Mouse (Mus musculus): ENCODE data around the gene Fam155a.

The Fam155a gene

DNA sequence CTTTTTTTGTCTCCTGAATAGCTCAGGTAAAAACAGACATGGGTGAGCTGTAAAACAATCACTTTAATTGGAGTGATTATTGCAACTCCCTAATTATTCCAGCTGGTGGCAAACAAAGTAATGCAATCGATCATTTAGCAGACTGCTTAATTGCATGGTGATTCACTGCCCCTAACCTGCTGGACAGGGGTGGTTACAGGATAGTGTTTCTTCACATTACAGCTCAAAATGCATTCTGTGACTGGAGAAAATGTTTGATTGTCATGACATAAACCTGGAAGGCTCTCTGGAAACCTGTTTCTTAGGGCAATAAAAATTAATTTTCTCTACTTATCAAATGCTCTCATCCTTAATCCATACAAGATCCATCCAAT is 276.7 kb downstream of the Fam155a start:
- no peak for DNase-seq (ENCODE audit: low read depth in 2 of 2, low spot score in 2 of 2)

DNA sequence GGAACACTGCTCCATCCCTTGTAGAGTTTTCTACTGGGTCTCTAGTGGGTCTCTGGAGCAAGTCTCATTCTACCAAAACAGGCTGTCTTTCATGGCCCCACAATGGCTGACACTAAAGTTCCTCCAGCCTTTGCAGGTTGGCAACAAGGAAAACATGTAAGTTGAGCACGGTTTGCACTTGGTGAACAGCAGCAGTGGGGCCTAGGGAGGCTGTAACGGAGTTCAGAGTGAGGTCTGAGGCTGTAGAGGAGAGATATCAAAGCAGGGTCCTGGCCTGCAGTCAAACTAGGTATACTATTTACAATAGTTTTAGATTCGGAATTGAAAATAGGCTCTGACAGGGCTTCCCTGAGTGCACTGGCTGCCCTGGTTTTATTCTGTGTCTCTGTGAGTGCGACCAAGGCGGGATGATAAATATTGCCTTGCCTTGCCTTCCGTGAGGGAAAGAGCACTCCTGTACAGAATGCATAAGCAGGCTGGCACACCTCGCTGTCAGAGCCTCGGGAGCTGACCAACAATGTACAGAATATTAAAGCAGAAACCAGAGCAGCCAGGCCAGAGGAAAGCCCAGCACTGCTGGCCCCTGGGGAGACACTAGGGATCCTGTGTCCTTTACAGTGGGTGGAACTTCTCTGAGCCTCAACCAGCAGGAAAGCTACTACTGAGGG is 277.3 kb downstream of the Fam155a start:
- no peak for DNase-seq (ENCODE audit: low read depth in 2 of 2, low spot score in 2 of 2)

DNA sequence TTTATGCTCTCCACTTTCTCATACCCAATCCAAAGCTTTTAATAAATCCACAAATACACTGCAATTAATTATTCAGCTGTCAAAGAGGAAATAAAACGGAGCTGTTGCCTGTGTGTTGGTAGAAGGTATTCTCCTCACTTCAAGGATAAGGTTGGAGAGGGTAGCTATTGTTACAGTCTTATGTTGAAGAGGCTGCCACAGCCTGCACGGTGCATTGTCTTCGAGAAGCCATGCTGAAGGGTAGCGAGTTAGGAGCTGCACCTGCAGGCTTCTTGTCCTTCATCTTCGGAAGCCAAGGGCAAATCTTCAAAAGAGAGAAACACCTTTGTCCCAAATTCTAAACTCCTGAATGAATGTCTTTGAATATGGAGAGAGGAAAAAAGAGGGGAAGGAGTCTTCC is 288.4 kb downstream of the Fam155a start:
- no peak for DNase-seq (ENCODE audit: low read depth in 2 of 2, low spot score in 2 of 2)

DNA sequence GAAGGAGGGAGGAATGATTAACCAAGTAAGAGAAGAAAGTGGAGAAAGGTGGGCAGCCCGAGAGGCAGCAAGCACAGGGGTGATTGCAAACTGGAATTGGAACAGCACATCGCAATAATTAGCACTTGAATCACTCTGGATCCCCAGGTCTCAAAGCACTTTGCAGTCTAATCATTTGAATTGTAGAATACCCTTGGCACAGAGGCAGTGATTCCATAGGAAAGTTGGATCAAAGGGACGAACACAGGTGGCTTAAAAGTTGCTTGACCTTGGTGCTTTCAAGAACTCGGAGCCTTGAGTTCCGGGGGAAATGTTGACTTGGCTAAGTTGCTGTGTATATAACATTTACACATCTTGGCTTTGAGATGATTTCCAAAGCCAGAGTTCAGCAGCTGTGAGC is 299.7 kb downstream of the Fam155a start:
- DNase-seq (ENCODE audit: low read depth in 2 of 2, low spot score in 2 of 2) = no peak

DNA sequence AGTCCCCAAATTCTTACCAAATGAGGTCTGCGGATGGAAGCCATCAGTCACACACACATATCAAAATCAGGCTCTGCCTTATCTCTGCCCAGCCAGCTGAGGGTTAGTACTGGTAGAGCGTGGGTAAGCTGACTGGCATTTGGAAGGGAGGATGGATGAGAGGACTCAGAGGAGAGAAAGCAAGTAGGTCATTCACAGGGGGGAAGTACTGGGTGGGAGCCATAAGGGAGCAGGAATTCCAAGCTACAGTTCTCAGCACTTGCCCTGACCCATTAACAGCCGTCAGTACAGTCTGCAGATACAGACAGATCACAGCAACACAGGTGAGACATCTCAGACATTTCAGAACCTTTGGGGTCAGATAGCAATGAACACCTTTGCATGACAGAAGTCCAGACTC is 300.8 kb downstream of the Fam155a start:
- DNase-seq (ENCODE audit: low read depth in 2 of 2, low spot score in 2 of 2) = no peak

DNA sequence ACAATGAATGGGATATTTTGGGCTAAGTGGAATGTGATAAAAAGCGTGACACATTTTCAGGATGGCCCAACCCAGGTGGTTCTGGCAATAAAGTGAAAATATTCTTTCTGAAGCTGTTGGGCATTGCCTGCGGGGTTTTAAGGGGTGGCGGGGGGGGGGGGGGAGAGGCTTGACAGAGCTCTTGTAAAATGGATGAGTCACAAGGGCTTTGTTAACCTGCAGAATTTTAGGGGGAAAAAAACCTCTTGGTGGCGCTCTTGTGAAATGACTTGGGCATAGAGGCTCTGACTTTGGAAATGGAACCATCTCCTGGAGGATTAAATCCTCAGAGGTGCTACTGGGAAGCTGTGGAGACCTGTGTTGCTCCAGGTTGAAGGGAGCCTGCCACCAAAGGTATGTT is 309.9 kb downstream of the Fam155a start:
- no peak for DNase-seq (ENCODE audit: low read depth in 2 of 2, low spot score in 2 of 2)

DNA sequence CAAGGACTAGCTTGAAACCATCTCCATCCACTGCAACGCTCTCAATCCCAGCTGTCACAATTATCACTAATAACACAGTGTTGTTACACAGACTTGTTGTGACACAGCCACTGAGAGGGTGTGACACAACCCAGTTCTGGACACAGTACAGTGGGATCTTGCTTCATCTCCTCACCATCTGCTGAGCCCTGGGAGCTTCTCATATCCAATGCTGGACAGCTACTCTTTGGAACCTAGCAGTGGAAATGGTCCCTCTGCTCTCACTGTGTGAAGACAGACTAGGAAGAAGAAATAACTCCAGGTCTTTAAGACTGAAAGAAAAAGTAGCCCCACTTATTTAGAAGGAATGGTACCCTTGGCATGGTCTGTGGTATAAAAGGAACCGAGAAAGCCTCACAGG is 310.3 kb downstream of the Fam155a start:
- DNase-seq (ENCODE audit: low read depth in 2 of 2, low spot score in 2 of 2) = no peak

DNA sequence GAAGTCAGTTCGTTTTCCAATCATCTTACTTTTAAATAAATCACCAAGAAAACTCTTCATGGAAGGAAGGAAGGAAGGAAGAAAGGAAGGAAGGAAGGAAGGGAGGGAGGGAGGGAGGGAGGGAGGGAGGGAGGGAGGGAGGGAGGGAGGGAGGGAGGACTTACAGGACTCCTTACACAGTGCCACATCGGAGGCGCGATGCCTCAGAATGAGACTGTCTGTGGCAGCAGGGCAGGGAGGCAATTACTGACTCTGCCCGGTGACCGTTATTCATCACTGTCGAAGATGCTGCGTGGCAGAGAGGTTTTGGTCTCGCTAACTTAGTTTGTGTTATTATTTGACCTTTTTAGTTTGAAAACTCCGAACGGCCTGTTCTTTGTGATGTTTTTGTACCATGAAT is 312.3 kb downstream of the Fam155a start:
- no peak for DNase-seq (ENCODE audit: low read depth in 2 of 2, low spot score in 2 of 2)

DNA sequence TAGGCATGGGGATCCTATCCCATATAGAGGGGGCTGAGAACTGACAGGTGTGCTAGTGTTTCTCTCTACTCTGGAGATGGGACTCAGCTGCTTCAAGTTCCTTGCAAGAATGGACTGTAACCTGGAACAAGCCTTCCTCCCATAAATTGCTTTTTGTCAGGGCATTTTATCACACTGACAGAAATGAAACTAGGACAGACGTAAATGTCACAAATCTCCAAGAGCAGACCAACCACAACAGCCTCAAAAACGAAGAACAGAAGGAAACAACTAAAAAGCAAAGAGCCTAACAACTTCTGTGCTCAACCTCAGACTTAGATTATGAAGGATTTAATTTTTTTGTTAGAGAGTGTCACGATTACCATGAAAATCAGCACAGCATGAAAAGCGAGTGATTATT is 315.8 kb downstream of the Fam155a start:
- DNase-seq (ENCODE audit: low read depth in 2 of 2, low spot score in 2 of 2) = no peak

DNA sequence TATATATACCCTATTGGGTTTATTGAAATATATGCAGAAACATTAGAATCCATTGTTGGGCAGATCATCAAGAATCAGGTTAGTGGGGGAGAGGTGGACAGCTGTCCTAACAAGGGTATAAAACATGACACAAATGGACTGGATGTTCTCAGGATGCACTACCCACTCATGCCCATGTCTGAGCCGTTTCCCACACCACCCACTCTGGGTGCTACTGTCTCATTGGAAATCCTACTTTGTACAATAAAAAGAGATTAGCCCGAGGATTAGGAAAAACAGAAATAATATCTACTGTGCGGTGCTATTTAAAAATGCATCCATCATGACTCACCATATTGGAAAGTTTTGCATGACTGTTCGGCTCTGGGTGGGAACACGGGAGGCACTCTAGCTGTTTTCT is 317.2 kb downstream of the Fam155a start:
- DNase-seq (ENCODE audit: low read depth in 2 of 2, low spot score in 2 of 2) = no peak

DNA sequence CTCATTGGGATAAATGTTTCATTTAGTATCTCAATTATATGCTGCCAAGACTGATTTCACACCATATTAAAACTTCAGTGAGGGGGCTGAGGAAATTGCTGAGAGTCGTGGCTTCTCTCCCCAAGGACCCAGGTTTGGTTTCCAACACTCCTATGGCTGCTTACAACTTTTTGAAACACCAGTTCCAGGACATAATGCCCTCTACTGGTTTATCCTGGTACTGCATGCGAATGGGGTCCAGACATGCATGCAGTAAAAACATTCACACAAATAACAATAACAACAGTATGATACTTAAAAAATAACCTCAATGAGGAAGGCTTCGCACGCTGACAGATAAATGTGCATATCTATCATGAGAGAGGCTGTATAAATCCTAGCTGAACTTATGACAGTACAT is 319.4 kb downstream of the Fam155a start:
- DNase-seq (ENCODE audit: low read depth in 2 of 2, low spot score in 2 of 2) = no peak

DNA sequence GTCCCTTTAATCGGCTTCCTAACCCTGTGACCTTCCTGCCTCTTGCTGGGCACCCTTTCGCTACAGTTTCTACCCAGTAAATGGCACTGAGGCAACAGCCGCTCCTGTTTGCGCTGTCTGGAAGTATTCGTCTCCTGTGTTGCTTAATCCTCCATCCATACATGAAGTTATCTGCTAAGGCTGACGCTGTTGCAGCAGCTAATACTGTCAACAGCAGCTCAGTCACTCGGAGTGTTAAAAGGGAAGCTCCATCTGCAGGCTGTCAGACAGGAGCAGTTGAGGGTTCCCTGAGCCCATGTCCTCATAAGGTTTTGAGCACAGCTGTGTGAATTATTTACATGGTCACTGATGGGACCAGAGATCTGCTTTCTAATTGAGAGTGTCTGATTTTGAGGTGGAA is 322.3 kb downstream of the Fam155a start:
- DNase-seq (ENCODE audit: low read depth in 2 of 2, low spot score in 2 of 2) = no peak

DNA sequence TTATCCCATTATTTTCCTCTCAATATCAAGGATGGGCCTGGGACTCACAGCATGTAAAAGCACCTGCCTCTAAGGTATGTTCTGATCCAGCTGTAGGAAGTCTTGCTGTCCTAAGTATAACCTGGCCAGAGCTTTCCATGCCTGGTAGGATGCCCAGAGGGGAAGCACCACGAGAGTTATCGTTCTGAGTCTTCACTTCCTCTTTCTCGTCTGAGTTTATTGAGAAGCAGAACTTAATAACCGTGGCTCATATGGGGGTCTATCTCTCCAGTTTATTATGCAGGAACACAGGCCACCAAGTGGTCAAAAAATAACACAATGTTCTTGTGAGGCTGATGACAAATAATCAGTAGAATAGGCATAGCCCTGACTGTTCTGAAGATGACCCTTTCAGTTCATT is 333.1 kb downstream of the Fam155a start:
- no peak for DNase-seq (ENCODE audit: low read depth in 2 of 2, low spot score in 2 of 2)

DNA sequence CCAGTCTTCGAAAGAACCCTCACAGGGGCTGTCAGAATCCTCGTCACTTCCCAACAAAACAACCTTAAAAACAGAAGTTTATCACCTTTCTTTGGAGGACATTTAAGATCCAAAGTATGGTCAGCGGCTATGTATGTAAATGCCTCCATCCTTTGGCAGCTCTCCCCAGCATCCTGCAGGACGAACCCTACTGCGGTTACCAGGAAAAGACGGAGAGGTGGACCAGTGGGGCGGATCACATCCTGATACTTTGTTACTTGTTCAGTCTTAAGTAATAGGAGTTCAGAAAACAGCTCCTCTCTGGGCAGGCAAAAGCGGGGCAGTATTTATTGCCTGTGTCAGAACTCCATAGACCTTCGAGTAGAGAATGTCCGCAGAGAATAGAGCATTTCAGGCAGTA is 335.5 kb downstream of the Fam155a start:
- DNase-seq (ENCODE audit: low read depth in 2 of 2, low spot score in 2 of 2) = no peak

DNA sequence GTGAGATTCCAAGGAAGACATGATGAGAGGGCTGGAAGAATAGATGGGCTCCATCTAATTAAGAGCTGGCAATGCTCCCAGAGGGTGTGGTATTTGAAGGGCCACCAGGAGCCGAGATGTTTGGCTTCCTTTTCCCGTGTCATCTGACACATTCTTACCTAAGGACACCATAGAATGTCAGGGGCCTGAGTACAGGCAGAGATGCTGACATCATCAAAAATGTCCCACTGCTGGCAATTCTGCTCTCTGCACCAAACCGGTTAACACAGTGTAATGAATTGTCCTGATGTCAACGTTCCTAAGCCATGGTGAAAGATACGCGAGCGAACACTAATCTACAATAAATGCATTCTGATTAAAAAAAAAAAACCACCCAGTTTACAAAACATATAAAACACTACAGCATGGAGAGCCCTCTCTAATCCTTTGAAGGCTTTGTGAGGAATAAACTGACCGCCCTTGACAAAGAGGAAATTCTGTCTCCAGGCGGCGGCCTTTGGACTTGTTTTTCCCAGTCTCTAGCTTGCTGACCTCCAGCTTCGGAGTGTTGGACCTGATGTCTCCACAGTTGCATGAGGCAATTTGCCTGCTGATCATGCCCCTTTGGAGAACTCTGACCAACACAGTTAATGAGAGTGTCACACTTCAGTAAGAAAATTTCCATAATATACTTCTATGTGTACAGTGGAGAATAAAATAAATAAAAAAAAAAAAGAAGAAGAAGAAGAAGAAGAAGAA is 338.2 kb downstream of the Fam155a start:
- no peak for DNase-seq (ENCODE audit: low read depth in 2 of 2, low spot score in 2 of 2)

DNA sequence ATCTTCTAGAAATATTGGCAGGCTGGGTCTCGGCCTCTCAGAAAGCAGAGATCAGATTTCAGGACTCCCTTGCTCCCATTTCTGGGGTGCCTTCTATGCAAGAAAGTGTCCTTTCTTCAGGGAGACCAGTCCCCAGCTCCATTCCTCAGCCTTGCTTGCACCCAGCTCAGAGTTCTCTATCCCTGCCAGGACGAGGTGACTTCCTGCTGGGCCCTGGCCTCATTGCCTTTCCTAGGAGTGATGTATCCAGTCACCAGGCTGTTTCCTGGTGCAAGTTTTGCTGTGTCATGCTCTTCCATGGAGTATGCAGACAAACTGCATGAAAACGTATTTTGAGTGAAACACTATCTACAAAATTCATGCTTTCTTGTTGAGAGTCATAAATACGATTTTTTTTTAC is 342.1 kb downstream of the Fam155a start:
- DNase-seq (ENCODE audit: low read depth in 2 of 2, low spot score in 2 of 2) = no peak

DNA sequence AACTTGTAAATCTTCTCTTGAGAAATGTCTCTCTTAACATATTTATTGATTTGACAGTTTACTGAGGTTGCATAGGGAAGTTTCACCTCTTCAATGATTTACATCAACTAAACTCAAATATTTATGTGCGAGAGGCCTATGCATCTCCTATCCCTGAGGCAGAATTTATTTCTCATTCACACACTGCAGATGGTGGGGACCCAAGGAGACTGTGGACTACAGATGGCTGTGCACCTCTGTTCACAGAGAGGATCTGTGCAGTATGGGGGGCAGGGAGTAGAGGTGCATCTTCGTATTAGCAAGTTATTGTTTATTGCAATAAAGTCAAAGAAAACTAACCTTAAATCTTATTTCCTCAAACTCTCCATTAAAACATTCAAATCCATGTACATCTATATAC is 346.9 kb downstream of the Fam155a start:
- DNase-seq (ENCODE audit: low read depth in 2 of 2, low spot score in 2 of 2) = no peak

DNA sequence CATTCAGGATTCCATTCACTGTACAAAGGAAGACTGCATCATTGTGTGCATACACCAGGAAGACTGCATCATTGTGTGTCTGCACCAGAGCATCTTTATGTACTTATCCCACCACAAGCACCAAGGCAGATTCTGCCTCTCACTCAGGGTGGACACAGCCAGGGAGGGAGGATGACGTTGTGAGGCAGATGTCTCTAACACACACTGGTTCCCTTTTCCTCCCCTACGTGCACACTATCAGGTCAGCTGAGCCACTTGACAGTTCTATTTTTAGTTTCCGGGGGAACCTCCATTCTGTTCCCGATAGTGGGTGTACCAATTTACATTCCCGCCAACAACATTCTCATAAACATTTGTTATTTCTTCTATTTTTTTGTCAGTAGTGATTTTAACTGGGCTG is 347.4 kb downstream of the Fam155a start:
- no peak for DNase-seq (ENCODE audit: low read depth in 2 of 2, low spot score in 2 of 2)

DNA sequence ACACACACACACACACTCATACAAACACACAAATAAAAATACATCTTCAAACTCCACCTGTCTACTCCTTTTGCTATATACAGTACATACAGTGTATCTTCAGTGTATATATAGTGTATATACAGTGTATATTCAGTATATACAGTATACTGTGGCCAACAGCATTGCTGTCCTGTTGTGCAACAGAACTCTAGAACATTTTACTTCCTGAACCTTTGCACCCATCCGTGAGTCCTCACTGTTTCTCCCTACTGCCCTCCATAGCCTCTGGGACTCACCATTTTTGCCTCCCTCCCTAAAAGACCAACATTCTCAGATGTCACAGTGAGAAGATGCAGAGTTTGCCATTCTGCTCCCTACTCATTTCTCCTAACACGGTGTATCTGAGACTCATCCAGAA is 347.8 kb downstream of the Fam155a start:
- DNase-seq (ENCODE audit: low read depth in 2 of 2, low spot score in 2 of 2) = no peak

DNA sequence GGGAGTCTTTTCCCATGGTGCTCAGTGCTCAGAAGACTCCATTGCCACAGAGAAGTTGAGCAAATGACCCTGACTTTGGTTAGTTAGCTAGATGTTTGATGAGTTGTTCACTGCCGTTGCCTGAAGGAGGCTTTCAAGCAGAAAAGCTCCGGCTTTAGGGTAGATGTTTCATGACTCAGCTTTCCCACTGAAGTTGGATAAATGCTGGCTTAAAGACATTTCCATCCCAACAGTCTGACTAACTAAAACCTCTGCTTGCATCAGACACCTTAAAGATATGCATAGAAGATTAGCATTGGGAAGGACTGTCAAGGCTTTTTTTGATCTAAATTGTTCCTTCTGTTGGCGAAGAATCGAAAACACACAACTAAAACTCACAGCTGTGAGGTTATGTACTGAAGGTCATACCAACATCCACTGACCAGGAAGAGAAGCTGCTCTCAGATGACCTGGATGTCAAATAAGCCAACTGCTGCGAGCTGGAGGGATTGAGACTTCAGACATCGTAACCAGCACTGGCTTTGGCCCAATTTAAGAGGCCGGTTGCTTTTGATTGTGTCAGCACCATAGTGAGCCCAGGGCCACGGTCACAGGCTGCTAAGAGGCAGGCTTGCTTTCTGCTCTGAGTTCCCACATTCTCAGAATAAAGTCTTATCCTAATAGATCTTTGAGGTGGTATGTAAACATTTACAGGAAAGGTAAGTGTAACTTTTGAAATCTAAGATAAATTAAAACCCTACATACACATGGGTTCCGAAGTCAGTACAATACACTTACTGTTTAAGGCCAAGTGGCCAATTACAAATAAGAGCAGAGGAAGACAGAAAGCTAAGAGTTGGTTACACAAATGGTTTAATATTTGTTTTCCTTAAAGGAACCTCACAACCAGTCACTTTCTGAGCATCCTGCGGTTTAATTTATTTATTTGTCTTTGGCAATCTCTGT is 351.8 kb downstream of the Fam155a start:
- DNase-seq (ENCODE audit: low read depth in 2 of 2, low spot score in 2 of 2) = no peak

DNA sequence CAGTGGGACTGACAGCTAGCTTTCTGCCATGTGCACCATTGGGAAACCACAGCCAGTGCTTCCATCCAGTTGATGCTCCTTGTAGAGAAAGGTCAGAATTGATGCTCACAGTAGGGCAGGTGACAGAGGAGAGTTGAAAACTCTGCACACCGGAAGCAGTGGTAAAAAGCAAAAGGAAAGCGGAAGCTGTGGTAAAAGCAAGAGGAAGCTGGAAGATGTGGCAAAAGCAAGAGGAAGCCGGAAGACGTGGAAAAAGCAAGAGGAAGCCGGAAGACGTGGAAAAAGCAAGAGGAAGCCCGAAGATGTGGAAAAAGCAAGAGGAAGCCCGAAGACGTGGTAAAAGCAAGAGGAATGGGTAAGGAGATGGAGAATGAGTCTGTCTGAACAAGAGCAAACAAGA is 354.8 kb downstream of the Fam155a start:
- no peak for DNase-seq (ENCODE audit: low read depth in 2 of 2, low spot score in 2 of 2)

DNA sequence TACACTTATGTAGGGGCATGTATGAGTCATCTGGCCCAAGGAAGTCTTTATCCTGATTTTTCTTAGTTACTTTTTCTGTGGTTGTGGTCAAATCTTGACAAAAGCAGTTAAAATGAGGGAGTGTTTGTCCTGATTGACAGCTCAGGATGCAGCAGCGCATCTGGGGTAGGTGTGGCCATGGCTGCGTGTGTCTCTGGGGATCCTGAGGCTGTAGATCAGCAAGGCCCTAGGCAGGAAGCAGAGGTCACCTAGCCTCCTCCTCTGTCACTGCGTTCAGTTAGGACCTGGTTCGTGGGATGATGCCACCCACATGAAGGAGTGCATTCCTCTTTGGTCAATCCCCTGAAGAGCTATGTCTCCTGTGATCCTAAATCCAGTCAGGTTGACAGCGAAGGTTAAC is 362.5 kb downstream of the Fam155a start:
- no peak for DNase-seq (ENCODE audit: low read depth in 2 of 2, low spot score in 2 of 2)
